Mouse (Mus musculus) urinary bladder, postnatal 10 days (tissue): ENCODE data around the gene Olfr596.
"Not testable (repeated sequence)": the region's sequence is repeated elsewhere in the genome, so short reads cannot be mapped to it uniquely, and the experiment has no call there.

Experiments
- DNase-seq: peaks from one replicate; pipeline ENCODE4 v3.0.0; 2022; ENCODE audit warnings: low spot score

The Olfr596 gene

DNA sequence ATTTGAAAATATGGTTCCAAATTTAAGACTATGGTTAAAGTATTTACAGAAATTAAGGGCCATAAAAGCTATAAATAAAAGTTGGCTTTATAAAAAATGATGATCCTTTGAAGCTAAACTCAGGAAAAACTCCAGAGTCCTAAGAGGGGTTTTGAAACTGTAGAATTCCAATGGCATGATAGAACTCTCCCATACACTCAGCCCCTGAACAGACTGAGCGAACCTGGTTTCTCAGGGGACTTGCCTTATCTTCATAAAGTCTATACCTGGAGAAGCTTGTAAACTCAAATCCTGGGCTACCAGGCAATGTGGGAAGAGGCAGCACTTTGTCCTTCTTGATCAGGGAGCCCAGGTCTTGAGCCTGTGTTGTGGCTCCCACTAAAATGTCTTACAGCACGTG is at the start of gene Olfr596:
Gene Olfr596 (plus strand): TSS at position 301 of the 400 bp plus-strand sequence.
- not testable (repeated sequence) for DNase-seq

DNA sequence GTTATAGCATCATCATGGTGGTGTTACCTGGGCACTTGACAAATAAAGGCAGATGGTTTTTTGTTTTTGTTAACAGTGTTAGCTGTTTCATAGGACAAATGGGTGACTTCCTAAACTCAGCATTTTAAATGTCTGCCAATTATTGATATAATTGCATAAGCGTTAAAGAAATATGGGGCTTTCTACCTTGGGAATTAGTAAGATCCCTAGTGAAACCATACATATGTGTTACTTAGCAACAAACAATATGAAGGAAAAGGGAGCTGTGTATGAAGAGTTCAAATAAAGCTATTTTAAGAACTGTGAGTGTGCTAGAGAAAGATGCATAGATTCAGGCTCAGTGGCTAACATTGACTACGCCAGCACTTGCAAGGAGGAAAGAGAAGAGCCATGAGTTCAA is 10.6 kb downstream of the Olfr596 start, which contains the start of gene Olfr597:
Gene Olfr597 (plus strand): TSS at position 301 of the 400 bp plus-strand sequence.
- not testable (repeated sequence) for DNase-seq

DNA sequence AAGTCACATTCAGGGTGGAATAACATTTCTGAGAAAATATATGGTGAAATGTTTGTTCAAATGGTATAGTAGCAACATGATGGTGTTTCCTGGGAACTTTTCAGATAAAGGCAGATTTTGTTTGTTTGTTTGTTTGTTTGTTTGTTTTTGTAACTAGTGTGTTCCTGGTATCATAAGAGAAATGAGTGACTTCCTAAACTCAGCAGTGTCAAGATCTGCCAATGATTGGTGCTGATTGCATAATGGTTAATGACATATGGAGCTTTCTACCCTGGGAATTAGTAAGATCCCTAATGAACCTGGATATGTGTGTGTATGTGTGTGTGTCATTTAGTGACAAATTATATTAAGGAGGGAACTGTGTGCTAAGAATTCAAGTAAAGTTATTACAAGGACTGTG is 17.8 kb downstream of the Olfr596 start, which contains the start of gene Olfr598:
Gene Olfr598 (plus strand): TSS at position 301 of the 400 bp plus-strand sequence.
- DNase-seq, result no peak

DNA sequence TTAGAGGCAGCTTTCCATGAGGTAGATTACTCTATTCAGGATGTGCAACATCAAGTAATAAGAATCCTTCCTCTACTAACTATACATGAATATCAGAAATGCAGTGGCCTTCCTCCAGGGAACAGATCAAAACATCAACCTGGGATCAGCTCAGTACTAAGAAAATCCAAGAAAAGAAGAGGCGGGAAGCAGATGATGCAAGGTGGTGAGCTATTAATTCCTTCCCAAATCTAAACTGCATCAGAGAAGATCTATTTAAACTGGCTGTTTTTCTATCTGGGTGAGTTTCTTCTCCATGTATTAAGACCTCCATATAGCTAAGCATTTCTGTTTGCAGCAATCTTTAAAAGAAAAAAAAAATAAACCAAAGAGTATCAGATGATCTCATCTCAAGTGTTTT is 30.2 kb downstream of the Olfr596 start, which contains the start of gene Olfr599:
Gene Olfr599 (plus strand): TSS at position 301 of the 400 bp plus-strand sequence.
- no peak for DNase-seq

DNA sequence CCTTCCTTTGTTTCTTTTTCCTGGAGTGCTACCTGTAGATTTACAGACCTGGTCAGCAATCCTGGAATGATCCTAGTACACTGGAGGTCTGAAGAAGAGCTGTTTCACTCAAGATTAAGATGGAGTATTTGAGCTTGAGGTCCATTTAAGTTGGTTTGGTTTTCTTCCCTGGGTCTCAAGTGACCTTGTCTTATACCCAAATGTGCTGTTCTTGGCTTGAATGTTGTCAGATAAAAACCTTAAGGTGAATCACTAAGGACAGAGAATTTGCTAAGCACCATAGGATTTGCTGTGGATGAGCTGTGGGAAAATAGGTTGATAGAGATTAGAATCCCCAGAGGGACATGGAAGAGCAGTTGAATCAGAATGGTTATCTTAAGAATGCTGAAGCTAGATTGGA is 44.1 kb downstream of the Olfr596 start, which contains the start of gene Olfr600:
Gene Olfr600 (minus strand): TSS at position 101 of the 400 bp plus-strand sequence.
- no peak for DNase-seq
